Mouse (Mus musculus): ENCODE measurements at regions not wholly inside any gene's neighbourhood (a gene's known extent, or its start where the extent isn't known, plus 50 kb on each side); places are given as distances from the start of the nearest gene placed in this dataset.

GRCm38 (mm10) chr1:76024650-76025049 is 478.6 kb downstream of the Slc4a3 start:
- TF ChIP-seq FLI1 (IDR thresholded peaks at IDR 0.05; ENCODE audit: low read length), result no peak
- TF ChIP-seq GATA1 (IDR thresholded peaks at IDR 0.05; ENCODE audit: borderline replicate concordance, low read length), result no peak
